Mouse (Mus musculus): ENCODE measurements around the gene Pprc1.

Gene Pprc1

GRCm38 (mm10) chr19:46044271-46044992 lies at the start of gene Pprc1:
Gene Pprc1, plus strand, starts transcription at chr19:46044886.
- peak; percentile 72 for DNase-seq (ENCODE audit: low read depth, low spot score)

- no peak for DNase-seq (ENCODE audit: low read depth, low spot score)
Measured at GRCm38 (mm10) chr19:45997365-45997764, 47.3 kb upstream of the Pprc1 start.

GRCm38 (mm10) chr19:45997785-45998693 lies 46.6 kb upstream of the Pprc1 start, which contains the start of gene Armh3:
Gene Armh3, minus strand, starts transcription at chr19:45998488.
- DNase-seq (ENCODE audit: low read depth, low spot score) = peak; percentile 93

- no peak for DNase-seq (ENCODE audit: low read depth, low spot score)
Measured at GRCm38 (mm10) chr19:45998694-45999217, 45.9 kb upstream of the Pprc1 start.

- DNase-seq (ENCODE audit: low read depth, low spot score) = no peak
Measured at GRCm38 (mm10) chr19:45999378-45999777, 45.3 kb upstream of the Pprc1 start.

- DNase-seq (ENCODE audit: low read depth, low spot score) = no peak
Measured at GRCm38 (mm10) chr19:46002279-46002678, 42.4 kb upstream of the Pprc1 start.

GRCm38 (mm10) chr19:46003371-46004226 lies 41.1 kb upstream of the Pprc1 start, which contains the start of gene Hps6:
Gene Hps6, plus strand, starts transcription at chr19:46003508.
- DNase-seq (ENCODE audit: low read depth, low spot score) = peak; percentile 61

GRCm38 (mm10) chr19:46004814-46005466 lies 39.7 kb upstream of the Pprc1 start:
- no peak for DNase-seq (ENCODE audit: low read depth, low spot score)

GRCm38 (mm10) chr19:46005680-46006079 lies 39.0 kb upstream of the Pprc1 start:
- DNase-seq (ENCODE audit: low read depth, low spot score) = no peak

- peak; percentile 90 for DNase-seq (ENCODE audit: low read depth, low spot score)
Measured at GRCm38 (mm10) chr19:46014572-46015178, 30.0 kb upstream of the Pprc1 start.

GRCm38 (mm10) chr19:46016023-46016422 lies 28.7 kb upstream of the Pprc1 start:
- DNase-seq (ENCODE audit: low read depth, low spot score) = no peak

GRCm38 (mm10) chr19:46024959-46025358 lies 19.7 kb upstream of the Pprc1 start:
- no peak for DNase-seq (ENCODE audit: low read depth, low spot score)

GRCm38 (mm10) chr19:46026567-46026966 lies 18.1 kb upstream of the Pprc1 start:
- no peak for DNase-seq (ENCODE audit: low read depth, low spot score)

GRCm38 (mm10) chr19:46028747-46029320 lies 15.9 kb upstream of the Pprc1 start:
- no peak for DNase-seq (ENCODE audit: low read depth, low spot score)

GRCm38 (mm10) chr19:46029652-46030051 lies 15.0 kb upstream of the Pprc1 start:
- DNase-seq (ENCODE audit: low read depth, low spot score) = no peak

- DNase-seq (ENCODE audit: low read depth, low spot score) = no peak
Measured at GRCm38 (mm10) chr19:46030196-46030983, 14.3 kb upstream of the Pprc1 start.

GRCm38 (mm10) chr19:46031689-46032432 lies 12.8 kb upstream of the Pprc1 start:
- DNase-seq (ENCODE audit: low read depth, low spot score) = no peak

- no peak for DNase-seq (ENCODE audit: low read depth, low spot score)
Measured at GRCm38 (mm10) chr19:46032731-46033510, 11.8 kb upstream of the Pprc1 start.

Data from forelimb bud, embryonic 11.5 days (tissue).